Mouse (Mus musculus) brain, adult 2 months (tissue): Measurements from ENCODE around the gene Cdc45.
A peak's percentile ranks its signal among the peaks of the same experiment; 100 is the strongest.
"Not testable (repeated sequence)": the region's sequence is repeated elsewhere in the genome, so short reads cannot be mapped to it uniquely, and the experiment has no call there.

Source experiments
- DNase-seq: peaks from one replicate; pipeline ENCODE4 v3.0.0; 2011; ENCODE audit warnings: low read depth, low spot score

Cdc45 gene

GRCm38 (mm10) chr16:18811468-18812384 lies at the start of gene Cdc45, which contains the start of gene Ufd1:
Gene Cdc45, minus strand, starts transcription at chr16:18811987.
Gene Ufd1, plus strand, starts transcription at chr16:18811779.
- peak; percentile 98 for DNase-seq

GRCm38 (mm10) chr16:18860186-18860585 lies 48.4 kb upstream of the Cdc45 start:
- peak; percentile 77 for DNase-seq

GRCm38 (mm10) chr16:18858551-18858950 lies 46.8 kb upstream of the Cdc45 start:
- peak; percentile 85 for DNase-seq

GRCm38 (mm10) chr16:18849521-18850190 lies 37.9 kb upstream of the Cdc45 start:
- not testable (repeated sequence) for DNase-seq

- DNase-seq = no peak
Measured at GRCm38 (mm10) chr16:18846301-18846820, 34.6 kb upstream of the Cdc45 start.

- no peak for DNase-seq
Measured at GRCm38 (mm10) chr16:18838346-18838745, 26.6 kb upstream of the Cdc45 start.

GRCm38 (mm10) chr16:18836468-18837208 lies 24.9 kb upstream of the Cdc45 start, which contains the start of the genes 2510002D24Rik and Gm28539:
Gene 2510002D24Rik, plus strand, starts transcription at chr16:18836578.
Gene Gm28539, plus strand, starts transcription at chr16:18836584.
- peak; percentile 98 for DNase-seq

GRCm38 (mm10) chr16:18836073-18836467 lies 24.3 kb upstream of the Cdc45 start:
- DNase-seq = no peak

GRCm38 (mm10) chr16:18833486-18833885 lies 21.7 kb upstream of the Cdc45 start:
- DNase-seq = no peak

GRCm38 (mm10) chr16:18829102-18829501 lies 17.3 kb upstream of the Cdc45 start:
- no peak for DNase-seq

- no peak for DNase-seq
Measured at GRCm38 (mm10) chr16:18828630-18829029, 16.8 kb upstream of the Cdc45 start.

- DNase-seq = peak; percentile 75
Measured at GRCm38 (mm10) chr16:18822925-18823324, 11.1 kb upstream of the Cdc45 start.

GRCm38 (mm10) chr16:18822356-18822755 lies 10.6 kb upstream of the Cdc45 start:
- DNase-seq = no peak

- no peak for DNase-seq
Measured at GRCm38 (mm10) chr16:18812385-18812910, 661 bp upstream of the Cdc45 start.

- no peak for DNase-seq
Measured at GRCm38 (mm10) chr16:18811032-18811431, 755 bp downstream of the Cdc45 start.

GRCm38 (mm10) chr16:18809001-18809400 lies 2.8 kb downstream of the Cdc45 start:
- no peak for DNase-seq

GRCm38 (mm10) chr16:18805746-18806145 lies 6.0 kb downstream of the Cdc45 start:
- no peak for DNase-seq

GRCm38 (mm10) chr16:18798841-18799240 lies 12.9 kb downstream of the Cdc45 start:
- peak; percentile 75 for DNase-seq

GRCm38 (mm10) chr16:18798151-18798550 lies 13.6 kb downstream of the Cdc45 start:
- no peak for DNase-seq

GRCm38 (mm10) chr16:18796645-18797044 lies 15.1 kb downstream of the Cdc45 start:
- no peak for DNase-seq

- DNase-seq = peak; percentile 58
Measured at GRCm38 (mm10) chr16:18795223-18795899, 16.4 kb downstream of the Cdc45 start.
